Mouse (Mus musculus) midbrain, embryonic 10.5 days (tissue): ENCODE results near the gene Cdk15. TPM values are rescaled to one million over a fixed set of nuclear protein-coding genes. Genes with fewer than 3 reads are reported as not detected.

Source experiments
- DNase-seq: peaks from one replicate; pipeline ENCODE4 v3.0.0-alpha.2; 2017; ENCODE audit warnings: low spot score
- H3K27ac ChIP-seq: fragments of 300-500 bp; sonication (generic); replicated peaks from 2 replicates; pipeline ENCODE4 v1.5.1; 2016; ENCODE audit warnings: mild to moderate bottlenecking
- H3K27me3 ChIP-seq: fragments of 300-500 bp; sonication (generic); 2 replicates; pipeline ENCODE4 v1.6.1; 2016; ENCODE audit warnings: low read depth, mild to moderate bottlenecking; ENCODE audit not compliant: poor library complexity, severe bottlenecking
- H3K36me3 ChIP-seq: fragments of 300-500 bp; sonication (generic); 2 replicates; pipeline ENCODE4 v1.6.1; 2016; ENCODE audit warnings: mild to moderate bottlenecking, moderate library complexity
- H3K4me1 ChIP-seq: fragments of 300-500 bp; sonication (generic); 2 replicates; pipeline ENCODE4 v1.6.1; 2016
- H3K4me3 ChIP-seq: fragments of 300-500 bp; sonication (generic); 2 replicates; pipeline ENCODE4 v1.5.1; 2016; ENCODE audit warnings: mild to moderate bottlenecking, moderate library complexity
- H3K9me3 ChIP-seq: fragments of 300-500 bp; sonication (generic); replicated peaks from 2 replicates; pipeline ENCODE4 v1.6.1; 2016; ENCODE audit warnings: mild to moderate bottlenecking
- WGBS: fragments of 180-500 bp; shearing (Covaris S2); methylation state at CpG from one replicate; pipeline ENCODE4 v1.1.7; 2016; 5-methylcytosine and 5-hydroxymethylcytosine counted together
- polyA plus RNA-seq: library from polyadenylated mRNA; unstranded; fragments of >200 nt; fragmentation: Nextera tagmentation; extraction: Ambion mirVana; gene quantifications from 2 replicates; pipeline ENCODE4 v1.2.1, GENCODE M21; 2016

Gene Cdk15
- polyA plus RNA-seq, 1 experiment from 2014 or later = 0.77 TPM

DNA sequence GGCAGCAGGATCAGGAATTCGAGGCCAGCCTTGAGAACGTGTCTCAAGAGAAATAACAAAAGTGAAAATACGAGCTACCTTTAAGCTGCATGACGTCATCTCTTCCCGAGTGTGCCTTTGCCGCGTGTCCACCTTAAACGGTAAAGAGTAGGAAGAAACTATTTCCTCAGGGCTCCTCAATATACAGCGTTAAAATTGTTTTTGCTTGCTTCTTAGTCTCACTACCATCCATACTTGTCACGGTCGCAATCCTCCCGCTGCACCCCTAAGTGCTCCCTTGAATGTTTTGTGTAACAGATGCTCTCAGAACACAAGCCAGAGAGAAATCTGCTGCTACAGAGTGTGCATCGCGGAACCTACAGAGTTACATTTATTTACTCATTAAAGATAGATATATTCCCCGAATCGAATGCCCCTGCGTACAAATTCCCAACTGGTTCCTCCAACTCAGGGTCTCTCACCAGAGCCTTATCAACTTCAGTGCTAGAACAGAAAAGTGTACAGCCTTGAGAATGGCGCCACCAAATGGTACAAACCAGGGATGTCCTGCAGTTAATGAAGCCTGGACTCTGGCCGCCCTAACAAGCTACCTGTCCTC is 19.0 kb upstream of the Cdk15 start:
- peak overlapping the region; percentile 92 for H3K4me3 ChIP-seq
- under 1% methylated on average over 19 of the region's 19 CpGs for WGBS
- peak; percentile 74 for DNase-seq
- H3K27me3 ChIP-seq = no peaks in the 10 kb centered on the region
- peaks cover 13% of the 10 kb centered on the region for H3K4me1 ChIP-seq
- H3K9me3 ChIP-seq = no peaks in the 10 kb centered on the region
- H3K36me3 ChIP-seq = no peaks in the 10 kb centered on the region
- H3K27ac ChIP-seq = peak overlapping the region; percentile 87

DNA sequence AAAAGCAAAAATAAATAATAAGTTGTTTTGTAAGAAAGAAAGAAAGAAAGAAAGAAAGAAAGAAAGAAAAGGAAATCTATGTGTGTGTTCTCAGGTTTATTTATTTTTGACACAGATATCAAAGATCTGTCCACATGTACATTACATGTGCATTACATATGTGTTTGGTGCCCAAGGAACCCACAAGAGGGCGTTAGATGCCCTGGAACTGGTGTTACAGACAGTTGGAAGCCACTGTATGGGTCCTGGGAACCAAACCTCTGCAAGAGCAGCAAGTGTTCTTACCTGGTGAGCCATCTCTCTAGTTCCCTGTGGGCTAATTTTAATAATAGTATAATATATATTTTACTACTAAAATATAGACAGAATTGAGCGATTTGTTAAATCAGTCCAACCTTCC is 12.9 kb upstream of the Cdk15 start:
- DNase-seq = no peak
- Histone ChIP-seq H3K27me3 (no peaks in the 10 kb centered on the region), H3K4me1 (0 out of 2 replicates have a peak, but pooled peaks cover 4% of the 10 kb centered on the region), H3K4me3 (no peak overlapping the region), H3K36me3 (no peaks in the 10 kb centered on the region), H3K9me3 (no peaks in the 10 kb centered on the region), H3K27ac (no peak overlapping the region)
- 60% methylated on average over 2 of the region's 2 CpGs for WGBS

DNA sequence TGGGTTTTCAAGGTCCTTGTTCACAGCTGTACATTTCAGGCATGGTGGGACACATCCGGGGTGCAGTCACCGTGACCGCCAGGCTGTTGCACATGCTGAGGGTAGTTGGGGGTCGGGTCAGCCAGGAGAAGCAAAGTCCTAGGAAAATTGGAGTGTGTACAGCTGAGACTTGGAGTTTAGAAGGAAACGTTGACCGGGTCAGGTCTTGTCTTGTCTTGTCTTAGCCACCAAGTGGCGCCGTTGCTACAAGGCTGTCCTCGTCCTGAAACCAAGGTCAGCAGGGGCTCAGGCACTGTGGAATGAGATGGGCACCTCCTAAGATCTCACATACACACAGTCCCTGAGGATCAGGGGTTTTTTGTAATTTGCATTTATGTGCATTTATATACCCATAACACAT is 9.1 kb upstream of the Cdk15 start:
- DNase-seq = peak; percentile 69
- 6% methylated on average over 9 of the region's 9 CpGs for WGBS
- H3K27ac ChIP-seq = no peak overlapping the region

DNA sequence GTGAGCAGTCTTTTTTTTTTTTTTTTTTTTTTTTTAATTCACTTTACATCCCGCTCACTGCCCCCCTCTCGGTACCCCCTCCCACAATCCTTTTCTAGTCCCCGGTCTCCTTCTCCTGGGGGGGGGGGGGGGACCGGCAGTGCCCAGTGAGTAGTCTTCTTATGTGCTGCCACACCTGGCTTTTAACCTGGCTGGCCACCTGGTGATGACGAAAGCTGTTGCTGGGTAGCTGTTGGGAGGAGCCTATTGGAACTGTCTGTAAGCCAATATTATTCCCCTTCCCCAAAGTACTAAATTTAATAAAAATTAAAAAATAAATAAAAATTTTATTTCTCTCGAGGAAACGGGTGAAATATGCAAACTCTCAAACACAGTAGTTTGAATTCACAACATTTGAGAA is 3.9 kb upstream of the Cdk15 start:
- DNase-seq = no peak
- H3K4me3 ChIP-seq = peak overlapping the region; percentile 46; the same call in 1 of the 2 replicates

More for the DNA sequence above, 9.1 kb upstream of the Cdk15 start:
- Histone ChIP-seq H3K27me3 (no peaks in the 10 kb centered on the region), H3K9me3 (0 out of 2 replicates have a peak, but pooled peaks cover 4% of the 10 kb centered on the region), H3K4me3 (no peak overlapping the region), H3K36me3 (no peaks in the 10 kb centered on the region), H3K4me1 (0 out of 2 replicates have a peak, but pooled peaks cover 5% of the 10 kb centered on the region)

DNA sequence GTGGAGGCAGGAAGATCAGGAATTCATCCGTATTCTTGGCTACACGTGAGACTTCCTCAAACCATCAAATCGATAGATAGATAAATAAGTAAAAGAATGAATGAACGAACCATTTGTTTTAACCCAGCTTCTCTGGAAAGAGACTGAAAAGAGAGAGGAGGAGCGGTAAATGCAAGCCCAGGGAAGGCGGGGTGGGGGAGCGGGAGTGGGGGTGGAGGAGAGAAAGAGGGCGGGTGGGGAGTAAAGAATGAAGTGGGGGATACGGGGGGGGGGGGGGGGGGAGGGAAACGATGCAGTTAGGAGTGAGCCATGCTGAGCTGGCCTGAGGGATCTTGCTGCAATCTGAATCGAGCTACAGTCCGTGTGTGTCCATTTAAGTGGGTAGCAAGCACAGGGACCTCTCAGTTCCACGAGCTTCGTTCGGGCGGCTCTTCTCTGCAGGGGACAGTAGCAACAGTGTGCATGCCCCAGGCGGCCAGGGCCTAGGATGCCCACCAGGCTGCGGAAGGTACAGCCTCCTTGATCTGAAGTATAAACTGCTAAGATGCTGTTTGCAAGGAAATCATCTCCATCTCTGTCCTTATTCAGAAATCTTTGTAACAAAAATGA is 3.3 kb upstream of the Cdk15 start:
- Histone ChIP-seq H3K9me3 (0 out of 2 replicates have a peak, but pooled peaks cover 4% of the 10 kb centered on the region), H3K27ac (peak overlapping the region; percentile 68), H3K4me1 (peaks cover 32% of the 10 kb centered on the region), H3K27me3 (peaks cover 28% of the 10 kb centered on the region), H3K4me3 (peak overlapping the region; percentile 46), H3K36me3 (no peaks in the 10 kb centered on the region)
- 2% methylated on average over 18 of the region's 18 CpGs for WGBS
- peak; percentile 38 for DNase-seq

More for the DNA sequence above, 3.9 kb upstream of the Cdk15 start:
- Histone ChIP-seq H3K9me3 (0 out of 2 replicates have a peak, but pooled peaks cover 4% of the 10 kb centered on the region), H3K36me3 (no peaks in the 10 kb centered on the region), H3K27ac (no peak overlapping the region), H3K4me1 (peaks cover 27% of the 10 kb centered on the region), H3K27me3 (peaks cover 28% of the 10 kb centered on the region)
- WGBS = 11% methylated on average over 7 of the region's 7 CpGs

DNA sequence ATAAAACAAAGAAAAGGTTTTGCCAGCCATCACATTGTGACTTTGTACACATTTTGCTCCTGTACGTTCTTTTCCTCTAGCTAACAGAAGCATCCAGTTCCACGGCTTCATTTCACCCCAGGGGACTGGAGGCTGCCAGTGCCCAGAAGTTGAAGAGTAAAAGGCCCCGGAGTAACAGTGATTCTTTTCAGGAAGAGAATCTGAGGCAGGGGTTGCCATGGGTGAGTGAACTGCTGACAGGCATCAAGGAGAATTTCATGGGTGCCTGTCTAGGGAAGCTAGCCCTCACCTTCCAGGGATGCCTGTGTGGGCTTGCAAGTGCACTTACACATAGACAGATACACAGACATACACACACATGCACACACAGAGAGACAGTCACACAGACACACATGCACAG is 1.0 kb downstream of the Cdk15 start:
- Histone ChIP-seq H3K27ac (0 out of 2 replicates have a peak overlapping the region, but pooled peaks have one; percentile 46), H3K27me3 (peaks cover 28% of the 10 kb centered on the region), H3K4me1 (peaks cover 31% of the 10 kb centered on the region), H3K9me3 (no peaks in the 10 kb centered on the region), H3K36me3 (no peaks in the 10 kb centered on the region), H3K4me3 (no peak overlapping the region)
- DNase-seq = no peak
- WGBS = 15% methylated on average over 3 of the region's 3 CpGs

DNA sequence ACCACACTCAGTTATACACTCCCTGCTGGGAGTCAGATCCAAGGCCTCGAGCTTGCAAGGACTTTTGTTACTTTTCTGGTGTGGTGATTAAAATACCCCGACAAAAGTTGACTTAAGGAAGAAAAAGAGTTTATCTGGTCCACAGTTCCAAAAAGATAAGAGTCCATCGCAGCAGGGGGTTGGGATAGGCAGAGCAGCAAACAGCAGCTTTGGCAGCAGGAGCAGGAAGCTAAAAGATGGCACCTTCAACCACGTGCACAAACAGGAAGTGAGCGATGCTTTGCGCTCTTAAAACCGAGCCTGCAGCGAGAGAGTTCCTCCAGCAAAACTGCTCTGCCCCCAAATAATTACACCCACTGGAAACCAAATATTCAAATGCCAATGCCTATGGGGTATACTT is 12.2 kb downstream of the Cdk15 start:
- no peak for DNase-seq
- 72% methylated on average over 8 of the region's 8 CpGs for WGBS
- Histone ChIP-seq H3K9me3 (no peaks in the 10 kb centered on the region), H3K4me1 (peaks cover 7% of the 10 kb centered on the region), H3K27ac (no peak overlapping the region), H3K36me3 (no peaks in the 10 kb centered on the region), H3K4me3 (no peak overlapping the region), H3K27me3 (no peaks in the 10 kb centered on the region)

DNA sequence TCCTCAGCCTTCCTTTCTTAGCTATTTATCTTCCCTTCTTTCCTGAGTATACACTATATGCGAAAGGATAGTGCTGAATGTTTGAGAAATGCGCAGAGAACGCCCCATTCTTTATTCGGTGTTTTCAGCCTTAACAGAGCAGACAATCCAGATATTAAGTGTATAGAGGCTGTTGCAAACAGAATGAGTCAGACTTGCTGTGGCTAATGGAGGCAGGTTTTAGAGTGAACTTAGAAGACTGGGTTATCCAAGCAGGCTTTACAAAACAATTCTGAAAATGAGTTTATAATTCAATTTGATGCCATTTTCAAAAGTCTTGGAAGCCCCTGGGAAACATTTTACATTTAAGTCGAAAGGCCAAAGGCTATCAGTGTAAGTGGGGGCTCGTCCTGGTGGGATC is 12.8 kb downstream of the Cdk15 start:
- no peak overlapping the region for H3K27ac ChIP-seq

DNA sequence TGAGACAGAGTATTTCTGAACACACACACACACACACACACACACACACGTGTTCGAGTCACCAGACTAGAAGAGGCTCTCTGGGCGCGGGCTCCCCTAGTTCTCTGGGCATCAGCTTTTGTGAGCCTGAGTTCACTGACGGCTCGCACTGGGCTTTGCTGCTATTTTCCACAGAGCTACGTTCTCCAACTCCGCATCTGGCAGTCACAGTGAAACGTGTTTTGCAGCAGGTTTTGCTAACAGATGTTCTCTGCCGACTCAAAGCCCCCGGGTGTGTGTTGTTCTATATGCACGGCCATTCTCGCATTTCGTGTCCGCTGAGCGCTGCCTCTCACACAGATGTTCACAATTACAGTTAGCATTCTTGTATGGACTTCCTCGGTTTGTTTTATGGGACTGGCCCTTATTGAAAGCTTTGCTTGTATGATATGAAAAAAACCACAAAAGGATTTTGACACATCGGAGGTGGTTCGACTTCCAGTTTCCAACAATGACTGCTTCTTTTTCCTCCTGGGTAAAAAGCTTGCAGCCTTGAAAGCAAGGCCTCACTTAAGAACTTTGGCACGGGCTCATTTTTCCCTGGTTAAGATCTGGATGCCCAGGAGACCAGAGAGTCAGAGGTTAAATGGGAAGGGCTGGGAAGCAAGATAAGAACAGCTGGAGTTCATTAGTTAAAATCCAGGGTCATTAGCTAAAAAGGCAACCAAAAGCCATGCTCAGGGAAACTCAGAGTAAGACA is 13.4 kb downstream of the Cdk15 start:
- Histone ChIP-seq H3K27me3 (no peaks in the 10 kb centered on the region), H3K4me3 (no peak overlapping the region), H3K9me3 (no peaks in the 10 kb centered on the region), H3K27ac (no peak overlapping the region; the same call in 1 of the 2 replicates), H3K36me3 (no peaks in the 10 kb centered on the region), H3K4me1 (peaks cover 7% of the 10 kb centered on the region)
- DNase-seq = peak; percentile 48
- 63% methylated on average over 20 of the region's 20 CpGs for WGBS

More for the DNA sequence above, 12.8 kb downstream of the Cdk15 start:
- Histone ChIP-seq H3K27me3 (no peaks in the 10 kb centered on the region), H3K4me1 (peaks cover 7% of the 10 kb centered on the region), H3K36me3 (no peaks in the 10 kb centered on the region), H3K9me3 (no peaks in the 10 kb centered on the region), H3K4me3 (no peak overlapping the region)
- WGBS = 86% methylated on average over 6 of the region's 6 CpGs
- DNase-seq = no peak

- Histone ChIP-seq H3K36me3 (no peaks in the 10 kb centered on the region), H3K27me3 (no peaks in the 10 kb centered on the region), H3K27ac (no peak overlapping the region), H3K4me1 (peaks cover 7% of the 10 kb centered on the region), H3K9me3 (no peaks in the 10 kb centered on the region), H3K4me3 (no peak overlapping the region)
- 69% methylated on average over 3 of the region's 3 CpGs for WGBS
- no peak for DNase-seq
Observed at GRCm38 (mm10) chr1:59272189-59272588, 15.5 kb downstream of the Cdk15 start.

DNA sequence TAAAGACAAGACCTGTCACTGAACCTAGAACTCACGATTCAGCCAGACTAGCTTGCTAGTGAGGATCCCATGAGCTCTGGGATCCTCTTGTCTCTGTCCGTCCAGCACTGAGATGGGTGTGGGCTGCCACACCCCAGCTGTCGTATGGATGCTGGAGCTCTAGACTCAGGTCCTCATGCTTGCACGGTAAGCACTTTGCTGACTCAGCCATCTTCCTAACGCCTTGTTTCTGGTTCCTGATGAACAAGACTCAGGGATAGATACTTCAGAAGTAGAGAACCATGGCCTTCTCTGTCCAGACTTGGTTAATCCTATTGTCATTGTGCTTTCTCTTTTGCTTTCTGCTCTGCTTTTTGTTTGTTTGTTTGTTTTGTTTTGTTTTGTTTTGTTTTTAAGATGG is 29.2 kb downstream of the Cdk15 start:
- H3K27ac ChIP-seq = no peak overlapping the region
- WGBS = 88% methylated on average over 5 of the region's 5 CpGs
- DNase-seq = no peak
- no peaks in the 10 kb centered on the region for H3K9me3 ChIP-seq
- no peaks in the 10 kb centered on the region for H3K4me1 ChIP-seq
- H3K27me3 ChIP-seq = no peaks in the 10 kb centered on the region
- no peaks in the 10 kb centered on the region for H3K36me3 ChIP-seq
- H3K4me3 ChIP-seq = no peak overlapping the region

- Histone ChIP-seq H3K4me3 (no peak overlapping the region), H3K27ac (no peak overlapping the region), H3K27me3 (no peaks in the 10 kb centered on the region), H3K4me1 (no peaks in the 10 kb centered on the region), H3K9me3 (no peaks in the 10 kb centered on the region), H3K36me3 (no peaks in the 10 kb centered on the region)
- DNase-seq = no peak
- 76% methylated on average over 13 of the region's 13 CpGs for WGBS
Observed at GRCm38 (mm10) chr1:59286316-59286850, 29.7 kb downstream of the Cdk15 start.
